Mouse (Mus musculus) 3134 (cell line): ENCODE data around the gene 6430531B16Rik.

Experiments used
- DNase-seq: peaks from one replicate; pipeline ENCODE4 v3.0.0-alpha.2; 2011; ENCODE audit warnings: low spot score; ENCODE audit not compliant: insufficient read length; ENCODE audit errors: extremely low read depth

The 6430531B16Rik gene

DNA sequence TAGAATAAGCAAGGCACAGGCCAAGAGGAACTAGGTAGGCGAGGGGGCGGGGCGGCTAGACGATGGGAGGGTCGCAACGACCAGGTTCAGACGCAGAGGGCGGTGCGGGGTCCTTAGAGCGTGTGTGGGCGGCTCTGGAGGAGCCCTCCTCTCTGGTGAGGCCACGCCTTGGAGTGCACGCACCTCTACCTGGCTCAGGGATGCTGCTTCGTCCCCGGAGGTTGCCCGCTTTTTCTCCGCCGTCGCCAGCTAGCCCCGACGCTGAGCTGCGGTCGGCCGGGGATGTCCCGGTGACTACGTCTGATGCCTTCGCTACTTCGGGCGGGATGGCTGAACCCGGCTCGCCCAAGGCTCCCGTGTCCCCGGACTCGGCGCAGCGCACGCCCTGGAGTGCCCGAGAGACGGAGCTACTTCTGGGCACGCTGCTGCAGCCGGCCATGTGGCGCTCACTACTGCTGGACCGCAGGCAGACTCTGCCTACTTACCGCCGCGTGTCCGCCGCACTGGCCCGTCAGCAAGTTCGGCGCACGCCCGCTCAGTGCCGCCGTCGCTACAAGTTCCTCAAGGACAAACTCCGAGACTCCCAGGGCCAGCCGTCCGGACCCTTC, 34.8 kb downstream of the 6430531B16Rik start, which contains the start of gene Utf1:
TSS of gene Utf1 (plus strand) at position 116 of the 608 bp plus-strand sequence.
- no peak for DNase-seq

DNA sequence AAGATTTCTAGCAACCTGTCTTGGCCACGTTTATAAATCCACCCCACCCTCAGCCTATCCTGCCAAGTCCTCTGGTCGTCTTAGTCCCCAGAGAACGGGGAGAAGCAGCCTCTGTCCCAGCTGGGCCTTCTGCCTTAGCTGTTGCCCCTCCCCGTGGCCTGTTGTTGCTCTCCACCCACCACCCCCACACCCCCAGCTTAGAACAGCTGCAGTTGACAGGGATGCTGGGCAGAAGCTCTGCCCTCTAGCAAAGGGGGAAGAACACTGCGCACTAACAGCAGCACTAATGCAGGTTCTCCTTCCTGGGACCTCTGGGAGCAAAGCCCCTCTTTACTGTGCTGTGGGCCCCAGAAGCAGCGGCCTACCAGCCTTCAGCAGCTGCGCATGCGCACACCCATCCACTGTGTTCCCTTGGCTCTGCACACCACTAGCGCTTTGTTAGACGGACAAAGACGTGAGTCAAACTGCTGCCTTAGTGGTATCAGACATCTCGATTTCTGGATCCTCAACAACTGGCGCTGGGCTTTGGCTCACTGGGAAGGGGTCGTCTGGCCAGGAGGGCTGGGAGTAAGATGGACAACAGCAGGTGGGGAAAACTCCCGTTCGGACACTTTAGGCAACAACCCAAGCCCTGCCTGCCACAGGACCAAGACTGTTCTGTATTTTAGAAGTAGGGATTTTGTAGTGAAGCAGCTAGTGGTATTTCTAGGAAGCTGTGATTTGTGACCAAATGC, 37.9 kb downstream of the 6430531B16Rik start:
- no peak for DNase-seq

GRCm38 (mm10) chr7:139937810-139938209, 40.7 kb downstream of the 6430531B16Rik start:
- DNase-seq: no peak

GRCm38 (mm10) chr7:139937138-139937537, 41.4 kb downstream of the 6430531B16Rik start:
- DNase-seq: no peak

DNA sequence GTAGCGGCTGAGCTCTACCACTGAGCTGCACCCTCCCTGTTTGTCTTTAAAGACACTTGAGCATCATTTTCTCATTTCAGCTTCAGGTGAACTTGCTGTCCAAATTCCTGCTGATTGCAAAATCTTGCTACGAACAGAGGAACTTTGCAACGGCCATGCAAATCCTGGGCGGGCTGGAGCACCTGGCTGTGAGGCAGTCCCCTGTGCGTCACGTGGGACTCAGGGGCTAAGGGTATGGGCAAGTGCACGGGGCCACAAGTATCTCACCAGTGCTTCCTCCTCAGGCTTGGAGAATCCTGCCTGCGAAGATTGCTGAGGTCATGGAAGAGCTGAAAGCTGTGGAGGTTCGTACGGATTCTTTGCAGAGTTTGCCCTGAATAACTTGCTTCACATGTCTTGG, 41.9 kb downstream of the 6430531B16Rik start:
- DNase-seq: no peak

DNA sequence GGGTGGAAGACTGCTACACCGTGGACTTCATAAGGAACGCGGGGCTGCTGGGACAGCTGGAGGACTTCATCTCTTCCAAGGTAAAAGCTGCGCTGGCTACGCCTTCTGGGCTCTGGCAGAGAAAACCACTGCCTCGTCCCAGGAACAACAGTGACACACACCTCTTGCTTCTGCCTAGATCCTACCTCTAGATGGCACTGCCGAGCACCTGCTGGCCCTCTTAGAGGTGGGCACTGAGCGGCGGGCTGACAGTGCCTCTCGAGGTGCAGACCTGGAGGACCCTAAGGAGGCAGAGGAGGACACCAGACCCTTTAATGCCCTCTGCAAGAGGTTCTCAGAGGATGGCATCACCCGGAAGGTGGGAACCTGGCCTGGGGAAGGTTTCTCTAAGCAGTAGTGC, 47.8 kb downstream of the 6430531B16Rik start:
- DNase-seq: no peak
